Mouse (Mus musculus) forebrain, embryonic 16.5 days (tissue): ENCODE measurements at regions not wholly inside any gene's neighbourhood (a gene's known extent, or its start where the extent isn't known, plus 50 kb on each side); places are given as distances from the start of the nearest gene placed in this dataset.

ENCODE experiments used
- ATAC-seq: fragments of 200-750 bp; cut with Nextera tagmentation; 2 replicates; pipeline ENCODE4 v1.8.0; 2017; ENCODE audit warnings: mild to moderate bottlenecking, moderate library complexity
- H3K27ac ChIP-seq: fragments of 300-500 bp; sonication (generic); 2 replicates; pipeline ENCODE4 v1.5.1; 2014; ENCODE audit warnings: low read length, control low read depth
- H3K27me3 ChIP-seq: fragments of 300-500 bp; sonication (generic); replicated peaks from 2 replicates; pipeline ENCODE4 v1.6.1; 2014; ENCODE audit warnings: low read length; ENCODE audit not compliant: control insufficient read depth, insufficient read depth
- H3K36me3 ChIP-seq: fragments of 300-500 bp; sonication (generic); 2 replicates; pipeline ENCODE4 v1.6.1; 2014; ENCODE audit not compliant: control insufficient read depth, insufficient read depth
- H3K4me1 ChIP-seq: fragments of 300-500 bp; sonication (generic); replicated peaks from 2 replicates; pipeline ENCODE4 v1.6.1; 2014; ENCODE audit warnings: low read length; ENCODE audit not compliant: control insufficient read depth, insufficient read depth
- H3K4me2 ChIP-seq: fragments of 300-500 bp; sonication (generic); 2 replicates; pipeline ENCODE4 v1.6.1; 2014; ENCODE audit warnings: mild to moderate bottlenecking, low read length, control low read depth
- H3K4me3 ChIP-seq: fragments of 300-500 bp; sonication (generic); replicated peaks from 2 replicates; pipeline ENCODE4 v1.5.1; 2014; ENCODE audit warnings: mild to moderate bottlenecking, low read length, control low read depth
- H3K9ac ChIP-seq: fragments of 300-500 bp; sonication (generic); replicated peaks from 2 replicates; pipeline ENCODE4 v1.6.1; 2014; ENCODE audit warnings: low read depth, low read length, control low read depth
- H3K9me3 ChIP-seq: fragments of 300-500 bp; sonication (generic); 2 replicates; pipeline ENCODE4 v1.6.1; 2016; ENCODE audit warnings: low read length; ENCODE audit not compliant: control insufficient read depth
- WGBS: fragments of 180-500 bp; shearing (Covaris S2); extraction: QIAGEN DNeasy Blood & Tissue Kit; methylation state at CpG from one replicate; pipeline ENCODE4 v1.1.7; 2014; 5-methylcytosine and 5-hydroxymethylcytosine counted together

DNA sequence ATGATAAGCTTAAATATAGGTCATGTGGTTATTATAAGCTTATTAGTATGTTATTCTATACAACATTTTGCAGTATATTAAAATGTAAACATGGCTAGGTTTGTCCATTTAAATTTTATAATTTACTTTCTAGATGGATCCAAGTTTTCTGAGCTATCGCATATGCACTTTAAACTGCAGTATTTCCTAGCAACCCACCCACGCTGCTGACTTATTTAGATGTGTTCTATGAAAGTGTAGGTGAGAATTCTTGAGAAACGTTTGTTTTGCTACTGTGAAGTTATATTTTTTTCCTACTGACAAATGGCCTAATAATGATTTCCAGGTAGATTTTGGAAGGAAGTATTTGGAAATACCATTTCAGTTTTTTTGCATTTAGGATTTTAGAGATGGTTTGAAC lies 308.0 kb downstream of the Gbe1 start:
- no peak overlapping the region for H3K4me3 ChIP-seq

DNA sequence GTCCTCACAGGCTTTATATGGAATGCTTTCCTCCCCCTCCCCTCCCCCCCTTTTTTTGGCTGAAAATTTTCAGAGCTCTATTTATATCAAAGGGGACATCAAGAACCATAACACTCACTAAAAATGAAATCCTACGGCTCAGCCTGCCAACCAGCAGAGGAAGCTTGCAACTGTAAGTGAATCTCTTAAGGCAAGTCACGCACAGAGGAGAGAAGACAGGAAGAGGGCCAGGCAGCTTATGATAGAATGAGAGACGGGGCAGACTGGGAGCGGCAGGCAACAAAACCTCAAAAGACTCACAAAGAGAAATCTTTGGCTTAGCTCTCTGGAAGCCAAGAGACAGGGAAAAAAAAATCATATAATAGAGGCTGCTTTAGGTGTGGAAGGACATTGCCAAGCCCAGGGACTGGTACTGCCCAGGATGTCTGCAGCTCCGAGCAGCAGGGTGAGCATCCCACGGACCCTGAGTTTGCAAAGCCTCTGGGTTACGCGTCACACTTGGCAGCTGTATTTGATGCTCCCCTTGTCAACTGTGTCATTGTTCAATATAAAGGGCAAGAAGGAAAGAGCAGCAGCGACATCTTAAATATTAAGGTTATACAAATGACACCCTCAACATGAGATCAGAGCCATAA lies 330.0 kb downstream of the Gbe1 start:
- no peak for ATAC-seq
- Histone ChIP-seq H3K4me1 (no peaks in the 10 kb centered on the region; the same call in 1 of the 2 replicates), H3K27me3 (no peaks in the 10 kb centered on the region), H3K36me3 (no peaks in the 10 kb centered on the region), H3K4me2 (no peak overlapping the region; the same call in 1 of the 2 replicates), H3K4me3 (no peak overlapping the region), H3K9ac (no peak overlapping the region), H3K9me3 (no peaks in the 10 kb centered on the region), H3K27ac (no peak overlapping the region)
- WGBS, result 59% methylated on average over 9 of the region's 9 CpGs

More for the DNA sequence above, 308.0 kb downstream of the Gbe1 start:
- WGBS, result 91% methylated on average over 3 of the region's 3 CpGs
- H3K9ac ChIP-seq, result no peak overlapping the region
- H3K27ac ChIP-seq, result no peak overlapping the region
- H3K36me3 ChIP-seq, result no peaks in the 10 kb centered on the region
- no peak for ATAC-seq
- no peaks in the 10 kb centered on the region for H3K4me1 ChIP-seq
- no peak overlapping the region for H3K4me2 ChIP-seq
- no peaks in the 10 kb centered on the region for H3K27me3 ChIP-seq
- H3K9me3 ChIP-seq, result no peaks in the 10 kb centered on the region

DNA sequence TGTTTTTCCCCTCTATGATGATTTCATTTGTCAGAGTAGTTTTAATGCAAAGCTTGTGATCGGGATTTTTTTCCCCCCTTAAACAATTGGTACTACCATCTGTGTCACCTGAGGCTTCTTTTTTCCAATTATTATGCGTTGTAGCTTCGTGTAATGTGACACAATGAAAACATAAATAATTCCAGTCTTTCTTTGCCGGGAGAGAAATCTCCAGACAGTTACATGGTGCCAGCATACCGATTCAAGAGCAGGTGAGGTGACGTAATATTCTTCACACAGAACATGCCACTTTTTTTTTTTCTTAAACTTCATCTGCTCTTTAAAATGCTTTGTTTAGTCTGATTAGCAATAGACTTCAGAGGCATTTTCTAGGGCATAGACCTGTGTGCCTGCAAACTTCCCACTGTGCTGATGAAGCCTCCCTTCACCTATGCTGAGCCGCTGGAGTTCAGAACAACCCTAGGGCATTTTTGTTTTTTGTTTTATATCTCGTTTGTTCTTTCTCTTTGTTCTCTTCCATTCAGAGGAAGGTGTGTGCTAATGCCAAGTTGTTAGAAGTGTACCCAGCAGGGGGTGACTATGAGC lies 331.0 kb downstream of the Gbe1 start:
- Histone ChIP-seq H3K4me3 (no peak overlapping the region), H3K27me3 (no peaks in the 10 kb centered on the region), H3K9ac (no peak overlapping the region), H3K9me3 (no peaks in the 10 kb centered on the region), H3K36me3 (no peaks in the 10 kb centered on the region), H3K4me1 (no peaks in the 10 kb centered on the region; the same call in 1 of the 2 replicates), H3K4me2 (no peak overlapping the region), H3K27ac (no peak overlapping the region)
- peak; percentile 26; the same call in 1 of the 2 replicates for ATAC-seq
- WGBS, result 34% methylated on average over 8 of the region's 8 CpGs

DNA sequence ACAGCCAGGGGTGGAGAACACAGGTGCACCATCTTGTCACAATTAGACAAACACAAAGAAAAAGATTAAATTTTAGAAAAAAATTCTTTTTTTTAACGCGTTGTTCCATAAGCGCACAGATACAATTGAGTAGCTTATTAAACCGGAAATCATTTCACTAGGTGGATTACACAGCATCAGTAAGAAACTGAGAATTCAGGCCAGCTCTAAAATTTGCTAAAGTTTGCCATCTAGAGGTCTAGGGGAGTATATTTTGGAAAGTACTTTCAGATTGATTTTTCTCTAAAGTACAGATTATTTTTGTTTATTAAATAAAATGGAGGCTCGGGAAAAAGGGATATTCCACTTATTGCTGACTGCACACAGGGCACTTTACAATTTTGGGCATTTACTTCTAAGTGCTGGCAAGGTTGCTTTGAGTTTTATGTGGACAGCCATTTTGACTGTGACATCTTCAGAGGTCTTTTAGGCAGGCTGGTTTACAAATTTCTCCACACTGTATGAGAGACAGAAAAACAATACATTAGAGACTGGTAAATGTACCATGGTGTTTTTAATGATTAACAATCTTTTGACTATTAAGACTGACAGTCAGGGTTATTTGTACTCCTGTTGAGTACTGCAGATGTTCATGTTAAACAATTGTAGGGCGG lies 340.8 kb downstream of the Gbe1 start:
- H3K36me3 ChIP-seq, result no peaks in the 10 kb centered on the region
- no peaks in the 10 kb centered on the region for H3K4me1 ChIP-seq
- H3K27ac ChIP-seq, result no peak overlapping the region
- peak; percentile 71 for ATAC-seq
- 43% methylated on average over 6 of the region's 6 CpGs for WGBS
- H3K4me2 ChIP-seq, result no peak overlapping the region
- no peak overlapping the region for H3K4me3 ChIP-seq
- H3K9ac ChIP-seq, result no peak overlapping the region
- no peaks in the 10 kb centered on the region for H3K9me3 ChIP-seq
- H3K27me3 ChIP-seq, result no peaks in the 10 kb centered on the region

DNA sequence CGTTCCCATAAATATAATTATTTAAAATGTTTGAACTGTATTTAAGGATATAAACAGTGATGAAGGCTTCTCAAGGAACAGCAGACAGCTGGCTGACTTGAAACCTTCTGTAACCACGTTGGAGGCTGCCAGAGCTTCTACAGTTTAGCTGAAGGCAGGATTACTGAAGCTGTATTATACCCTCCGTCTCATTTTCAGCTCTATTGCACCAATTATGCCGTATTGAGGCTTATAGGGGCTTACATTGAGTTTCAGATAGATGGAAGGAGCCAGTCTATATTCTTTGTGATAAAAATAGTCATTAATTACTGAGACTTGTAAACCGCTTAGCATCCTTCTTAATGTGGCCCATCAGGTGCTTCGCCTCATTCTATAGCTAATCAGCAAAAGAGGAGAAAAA lies 376.1 kb downstream of the Gbe1 start:
- WGBS, result 20% methylated on average over 6 of the region's 6 CpGs
- no peaks in the 10 kb centered on the region for H3K27me3 ChIP-seq
- ATAC-seq, result peak; percentile 77
- no peak overlapping the region for H3K9ac ChIP-seq
- H3K9me3 ChIP-seq, result no peaks in the 10 kb centered on the region
- H3K4me3 ChIP-seq, result no peak overlapping the region
- H3K4me1 ChIP-seq, result peaks cover 4% of the 10 kb centered on the region
- H3K27ac ChIP-seq, result no peak overlapping the region
- H3K36me3 ChIP-seq, result no peaks in the 10 kb centered on the region
- peak overlapping the region; percentile 17 for H3K4me2 ChIP-seq

DNA sequence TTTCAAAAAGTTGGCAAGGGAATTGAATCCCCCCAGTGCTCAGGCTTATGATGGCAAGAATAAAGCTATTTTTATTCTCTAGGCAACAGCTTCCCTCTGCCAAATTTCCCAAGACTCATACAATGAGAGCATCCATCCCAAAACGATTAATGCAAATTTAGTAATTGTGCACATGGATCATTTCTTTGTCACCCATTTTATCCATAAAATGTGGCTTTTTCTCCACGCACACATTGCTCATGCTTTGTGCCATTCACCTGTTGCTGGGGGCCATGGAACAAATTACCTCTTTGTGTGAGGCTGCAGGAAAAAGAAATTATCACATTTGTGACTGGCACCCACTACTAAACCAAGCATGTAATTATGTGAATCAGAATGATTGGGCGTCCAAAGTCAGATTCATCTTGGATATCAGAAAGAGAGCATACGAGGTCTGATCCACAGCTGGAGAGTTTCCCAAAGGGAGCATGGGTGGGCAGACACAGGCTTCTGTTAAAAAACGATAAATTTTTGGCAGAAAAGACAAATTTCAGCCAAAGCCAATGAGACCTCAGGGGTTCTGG lies 411.1 kb downstream of the Gbe1 start:
- Histone ChIP-seq H3K4me3 (no peak overlapping the region), H3K27me3 (no peaks in the 10 kb centered on the region), H3K27ac (no peak overlapping the region), H3K9me3 (no peaks in the 10 kb centered on the region), H3K9ac (no peak overlapping the region), H3K4me2 (no peak overlapping the region), H3K4me1 (peaks cover 12% of the 10 kb centered on the region), H3K36me3 (no peaks in the 10 kb centered on the region)
- WGBS, result 3% methylated on average over 5 of the region's 5 CpGs
- peak; percentile 92 for ATAC-seq

DNA sequence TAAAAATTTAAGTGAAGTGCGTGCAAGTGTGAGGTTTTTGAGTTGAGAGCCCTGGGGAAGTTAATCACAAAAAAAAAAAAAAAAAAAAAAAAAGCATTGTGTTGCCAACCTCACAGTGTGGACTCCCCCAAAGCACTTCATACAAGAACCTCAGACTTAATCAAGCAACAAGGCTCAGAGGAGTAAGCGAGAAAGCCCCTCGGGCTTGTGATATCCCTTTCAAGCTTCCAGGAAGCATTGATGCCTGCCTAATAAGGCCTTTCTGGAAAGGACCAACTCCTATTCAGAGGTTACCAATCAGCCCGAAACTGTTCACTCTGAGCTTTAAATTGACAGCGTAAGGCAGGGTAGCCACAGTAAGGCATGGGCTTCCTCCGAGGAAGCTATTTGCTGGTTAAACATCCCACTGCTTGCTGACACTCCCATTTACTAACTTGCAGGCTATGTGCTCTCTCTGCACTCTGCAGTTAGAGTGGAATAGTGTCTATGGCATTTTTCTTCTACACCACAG lies 411.6 kb downstream of the Gbe1 start:
- Histone ChIP-seq H3K36me3 (no peaks in the 10 kb centered on the region), H3K27ac (no peak overlapping the region), H3K27me3 (no peaks in the 10 kb centered on the region), H3K4me1 (peaks cover 12% of the 10 kb centered on the region), H3K4me3 (no peak overlapping the region), H3K9me3 (no peaks in the 10 kb centered on the region), H3K9ac (no peak overlapping the region), H3K4me2 (peak overlapping the region; percentile 0; the same call in 1 of the 2 replicates)
- WGBS, result 3% methylated on average over 6 of the region's 6 CpGs
- ATAC-seq, result peak; percentile 92

DNA sequence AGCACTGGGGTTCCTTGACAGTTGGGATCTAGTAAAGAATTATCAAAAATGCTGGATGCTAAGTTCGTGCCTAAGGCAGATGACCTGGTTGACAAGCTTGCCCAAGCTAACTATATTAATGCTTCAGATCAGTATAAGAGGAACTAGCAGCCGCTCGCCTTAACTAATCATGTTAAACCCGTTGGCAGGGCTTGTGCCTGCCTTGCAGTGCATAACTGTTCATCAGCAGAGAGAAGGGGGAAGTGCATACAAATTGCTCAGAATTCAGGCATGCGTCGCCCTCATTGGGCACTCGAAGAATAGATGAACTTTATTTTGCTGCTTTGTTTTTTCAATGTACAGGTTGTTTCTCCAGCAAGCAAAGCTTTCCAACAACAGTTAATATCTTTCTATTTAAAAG lies 419.3 kb downstream of the Gbe1 start:
- H3K9ac ChIP-seq, result no peak overlapping the region
- H3K27ac ChIP-seq, result no peak overlapping the region
- no peaks in the 10 kb centered on the region for H3K27me3 ChIP-seq
- no peaks in the 10 kb centered on the region for H3K9me3 ChIP-seq
- no peak overlapping the region for H3K4me2 ChIP-seq
- H3K4me3 ChIP-seq, result no peak overlapping the region
- 94% methylated on average over 7 of the region's 7 CpGs for WGBS
- ATAC-seq, result no peak
- no peaks in the 10 kb centered on the region for H3K4me1 ChIP-seq
- no peaks in the 10 kb centered on the region for H3K36me3 ChIP-seq

DNA sequence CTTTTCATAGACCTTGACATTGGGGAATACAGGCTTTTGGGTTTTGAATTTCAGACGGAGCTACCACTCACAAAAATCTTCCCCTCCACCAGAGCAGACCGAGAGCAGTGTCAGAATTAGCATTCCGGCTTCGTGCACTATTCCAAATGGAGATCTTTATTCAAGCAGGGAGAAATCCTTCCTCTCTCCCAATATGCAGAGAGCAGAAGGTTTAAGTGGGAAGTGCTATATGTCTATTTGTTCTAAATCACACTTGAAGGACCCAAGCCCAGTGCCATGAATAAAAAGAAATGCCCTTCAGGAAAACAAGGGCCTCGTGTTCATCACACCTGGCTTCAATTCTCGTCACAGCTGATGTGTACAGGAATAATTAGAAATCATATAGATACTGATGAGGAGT lies 426.3 kb downstream of the Gbe1 start:
- Histone ChIP-seq H3K9ac (no peak overlapping the region), H3K4me2 (no peak overlapping the region), H3K27me3 (no peaks in the 10 kb centered on the region), H3K27ac (no peak overlapping the region), H3K4me1 (no peaks in the 10 kb centered on the region), H3K4me3 (no peak overlapping the region), H3K9me3 (no peaks in the 10 kb centered on the region), H3K36me3 (no peaks in the 10 kb centered on the region)
- 63% methylated on average over 6 of the region's 6 CpGs for WGBS
- no peak for ATAC-seq
